Mouse (Mus musculus): Measurements from ENCODE around the gene Il13ra1.

Il13ra1 gene

GRCm38 (mm10) chrX:36111622-36112421, at the start of gene Il13ra1:
TSS of gene Il13ra1 (plus strand) at chrX:36112110.
- in situ Hi-C loops (cut with MboI, MseI), result no loop called here

- in situ Hi-C loops (cut with MboI, MseI), result no loop called here
Observed at GRCm38 (mm10) chrX:36073997-36074396, 37.9 kb upstream of the Il13ra1 start.

DNA sequence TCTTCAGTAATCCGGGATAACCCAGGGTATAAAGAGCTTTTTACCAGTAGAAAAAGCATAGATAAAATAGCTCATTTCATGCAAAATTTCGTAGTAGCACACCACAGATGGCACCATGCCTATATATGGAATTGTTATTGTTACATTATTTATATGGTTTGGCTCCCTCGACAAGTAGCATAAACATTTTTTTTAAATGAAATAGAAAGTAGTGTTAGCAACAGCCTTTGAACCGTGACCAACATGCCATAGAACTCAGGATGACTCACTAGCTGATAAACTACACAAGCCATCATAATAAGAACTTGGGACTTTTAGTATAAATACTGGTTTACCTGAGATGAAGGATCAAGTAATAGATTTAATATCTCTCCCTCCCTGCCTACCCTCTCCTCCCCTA, 34.7 kb upstream of the Il13ra1 start:
- in situ Hi-C loops (cut with MboI, MseI), result no loop called here

- in situ Hi-C loops (cut with MboI, MseI), result no loop called here
Observed at GRCm38 (mm10) chrX:36082917-36083316, 29.0 kb upstream of the Il13ra1 start.

- in situ Hi-C loops (cut with MboI, MseI), result no loop called here
Observed at GRCm38 (mm10) chrX:36088464-36089256, 23.2 kb upstream of the Il13ra1 start.

- in situ Hi-C loops (cut with MboI, MseI), result loop anchor here (10.0 kb wide), 1 partner anchor 266 kb away; no protein-coding TSS in a partner anchor
Observed at GRCm38 (mm10) chrX:36100883-36101282, 11.0 kb upstream of the Il13ra1 start.

DNA sequence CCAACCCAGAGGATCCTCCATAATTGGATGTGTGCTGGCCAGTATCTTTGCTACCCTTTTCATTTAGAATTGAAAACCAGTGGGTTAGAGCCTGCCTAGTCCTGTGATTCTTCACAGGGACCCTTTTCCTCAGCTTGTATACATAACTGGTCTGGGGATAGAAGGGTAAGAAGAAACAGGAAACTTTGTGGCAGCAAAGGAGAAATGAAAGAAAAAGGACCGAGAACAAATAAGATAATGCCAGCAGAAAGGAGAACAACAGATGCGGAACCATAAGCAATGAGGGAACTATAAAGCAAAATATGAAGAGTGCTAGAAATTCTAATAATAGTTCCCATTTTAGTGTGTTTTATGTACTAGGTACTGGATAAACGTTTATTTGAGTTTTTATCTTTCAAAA, 10.6 kb upstream of the Il13ra1 start:
- in situ Hi-C loops (cut with MboI, MseI), result loop anchor here (10.0 kb wide), 1 partner anchor 267 kb away; no protein-coding TSS in a partner anchor

DNA sequence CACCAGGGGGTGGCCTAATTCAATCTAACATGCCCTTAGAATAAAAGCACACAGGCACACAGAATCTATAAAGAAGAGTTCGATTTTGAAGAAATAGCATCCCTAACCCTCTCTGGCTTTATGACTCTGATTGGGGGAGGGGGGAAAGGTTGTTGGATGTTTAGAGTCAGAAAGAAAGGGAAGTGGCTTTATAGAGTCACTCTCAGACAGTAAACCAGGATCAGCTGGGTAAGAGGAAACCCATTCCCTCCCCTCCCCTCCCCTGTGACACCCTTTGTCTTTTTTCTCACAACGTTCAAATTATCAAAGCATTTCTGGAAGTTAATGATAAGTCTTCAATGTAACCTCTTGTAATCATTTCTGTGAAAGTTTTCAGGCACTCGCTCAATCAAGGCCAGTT, 3.3 kb upstream of the Il13ra1 start:
- in situ Hi-C loops (cut with MboI, MseI), result loop anchor here (10.0 kb wide), 1 partner anchor 274 kb away; no protein-coding TSS in a partner anchor

- in situ Hi-C loops (cut with MboI, MseI), result no loop called here
Observed at GRCm38 (mm10) chrX:36112422-36112750, 476 bp downstream of the Il13ra1 start.

DNA sequence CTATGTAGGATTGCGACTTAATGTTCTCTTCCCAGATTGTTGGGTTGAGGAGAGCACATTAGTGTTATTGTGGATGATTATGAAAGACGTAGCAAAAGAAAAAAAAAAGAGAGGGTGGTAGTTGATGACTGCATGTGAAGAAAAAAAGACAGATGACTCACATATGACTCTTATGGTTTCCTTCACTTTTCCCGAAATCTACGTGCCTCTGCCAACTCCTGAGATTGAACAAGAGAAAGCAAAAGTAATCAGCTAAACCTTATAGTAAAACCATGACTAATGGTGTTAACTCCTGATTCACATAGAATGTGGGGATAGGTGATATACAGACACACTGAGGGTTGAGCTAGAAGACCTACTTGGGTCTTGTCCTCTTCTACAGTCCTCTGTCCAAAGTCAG, 3.3 kb downstream of the Il13ra1 start:
- in situ Hi-C loops (cut with MboI, MseI), result no loop called here

- in situ Hi-C loops (cut with MboI, MseI), result no loop called here
Observed at GRCm38 (mm10) chrX:36129037-36129770, 17.3 kb downstream of the Il13ra1 start.

- in situ Hi-C loops (cut with MboI, MseI), result no loop called here
Observed at GRCm38 (mm10) chrX:36129771-36130108, 17.8 kb downstream of the Il13ra1 start.

DNA sequence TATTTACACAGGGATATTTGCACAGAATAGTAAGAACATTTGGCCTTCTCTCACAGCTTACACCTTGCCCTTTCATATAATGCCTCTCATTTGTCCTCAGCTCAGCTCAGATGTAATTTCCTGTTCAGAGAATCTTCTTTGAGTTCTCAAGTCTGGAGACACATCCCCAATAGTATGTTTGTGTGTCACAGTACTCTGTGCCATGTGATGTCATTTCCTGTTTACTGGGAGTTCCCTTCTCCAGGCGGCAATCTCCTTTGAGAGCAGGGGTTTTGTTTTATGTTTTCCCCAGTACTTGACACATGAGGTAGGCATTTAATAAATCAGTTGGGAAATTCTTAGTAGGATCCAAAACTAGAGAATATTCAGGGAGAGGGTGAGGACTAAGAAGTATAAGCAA, 24.4 kb downstream of the Il13ra1 start:
- in situ Hi-C loops (cut with MboI, MseI), result no loop called here

- in situ Hi-C loops (cut with MboI, MseI), result no loop called here
Observed at GRCm38 (mm10) chrX:36141994-36142639, 30.2 kb downstream of the Il13ra1 start.

DNA sequence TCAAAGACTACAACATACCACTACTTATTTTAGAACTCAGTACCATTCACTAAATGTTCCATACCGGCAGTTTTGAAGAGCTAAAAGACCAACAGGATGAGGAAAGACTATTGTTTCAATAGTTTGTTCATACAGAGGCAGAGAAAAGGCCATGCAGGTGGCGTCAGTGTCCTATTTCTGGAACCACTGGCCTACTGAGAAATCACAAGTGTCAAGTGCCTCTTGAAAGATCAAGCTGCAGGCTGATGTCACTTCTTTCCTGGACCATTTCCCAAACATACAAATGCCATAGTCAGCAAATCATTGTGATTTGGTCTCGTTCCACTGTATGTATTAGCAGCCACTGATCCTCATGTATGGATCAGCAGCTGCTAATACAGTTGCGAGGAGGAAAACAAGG, 34.8 kb downstream of the Il13ra1 start:
- in situ Hi-C loops (cut with MboI, MseI), result no loop called here

DNA sequence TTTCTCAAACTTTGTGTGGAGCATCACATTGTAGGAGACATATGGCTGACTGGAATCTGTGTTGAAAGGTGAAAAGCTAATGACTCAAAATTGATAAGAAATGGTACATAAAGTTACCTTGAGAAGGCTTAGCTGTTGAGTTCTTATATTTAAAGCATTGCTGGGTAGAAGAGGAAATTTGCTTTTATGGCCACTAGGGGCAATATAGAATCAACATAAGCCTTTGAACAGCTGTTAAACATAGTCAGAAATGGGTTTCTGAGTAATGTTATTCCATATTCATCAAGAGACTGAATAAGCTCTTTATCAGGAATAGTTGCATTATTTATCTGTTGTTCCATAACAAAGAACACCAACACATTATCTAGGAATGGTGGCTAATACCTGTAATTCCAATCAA, 38.2 kb downstream of the Il13ra1 start:
- in situ Hi-C loops (cut with MboI, MseI), result no loop called here

DNA sequence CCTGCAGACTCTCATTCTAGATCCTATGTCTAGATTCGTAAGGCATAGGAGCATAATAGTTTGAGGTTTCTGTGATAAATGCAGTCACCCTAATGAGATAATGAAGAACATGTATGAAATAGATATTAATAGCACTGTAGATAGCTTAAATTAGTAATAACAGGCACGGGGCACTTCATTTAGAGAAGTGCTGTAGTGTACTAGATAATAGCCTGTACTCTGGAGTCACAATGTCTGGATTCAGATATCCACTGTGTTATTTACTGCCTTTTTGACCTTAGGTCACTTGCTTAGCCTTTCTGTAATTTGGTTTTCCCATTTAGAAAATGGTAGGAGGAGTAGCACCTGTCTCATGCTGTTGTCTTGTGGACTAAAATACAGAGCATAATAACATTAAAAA, 44.8 kb downstream of the Il13ra1 start:
- in situ Hi-C loops (cut with MboI, MseI), result no loop called here

DNA sequence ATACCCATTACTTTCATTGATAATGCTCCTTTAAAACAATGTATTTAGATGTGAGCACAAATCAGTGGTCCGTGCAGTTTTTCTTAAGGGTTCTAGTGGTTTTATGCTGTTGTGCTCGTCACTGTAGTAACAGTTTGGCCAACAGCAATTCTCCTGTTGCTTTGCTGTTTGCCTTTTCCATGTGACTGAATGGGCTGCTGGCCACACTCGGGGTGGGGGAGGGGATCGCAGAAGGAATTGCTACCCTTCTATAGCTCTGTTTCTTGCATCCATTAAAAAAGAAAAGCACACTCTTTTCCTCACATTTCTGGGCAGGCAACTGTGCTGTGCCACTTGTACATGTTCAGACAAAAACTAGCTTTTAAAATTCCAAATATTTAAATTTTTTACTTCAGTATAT, 49.7 kb downstream of the Il13ra1 start:
- in situ Hi-C loops (cut with MboI, MseI), result no loop called here

- in situ Hi-C loops (cut with MboI, MseI), result loop anchor here (25.0 kb wide), 1 partner anchor 346 kb away; no protein-coding TSS in a partner anchor
Observed at GRCm38 (mm10) chrX:36183625-36184024, 71.7 kb downstream of the Il13ra1 start.

DNA sequence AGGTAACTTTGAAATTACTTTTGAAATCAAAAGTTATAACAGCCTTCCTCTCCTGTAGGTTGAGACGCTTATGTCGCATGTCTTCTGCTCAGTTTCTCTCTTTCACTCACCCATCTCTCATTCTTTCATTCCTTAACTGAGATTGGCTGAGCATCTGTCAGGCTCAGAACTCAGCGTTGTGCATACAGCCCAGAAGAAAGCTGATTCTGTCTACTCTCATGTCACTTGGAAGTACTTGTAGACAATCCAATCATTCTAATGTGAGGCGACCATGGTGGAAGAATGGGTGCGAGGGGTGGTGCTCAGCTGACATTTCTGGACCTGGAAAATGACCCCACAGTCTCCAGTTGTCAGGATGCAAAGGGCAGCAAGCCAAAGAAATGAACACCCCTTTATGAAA, 74.1 kb downstream of the Il13ra1 start:
- in situ Hi-C loops (cut with MboI, MseI), result loop anchor here (25.0 kb wide), 1 partner anchor 349 kb away; no protein-coding TSS in a partner anchor

- in situ Hi-C loops (cut with MboI, MseI), result loop anchor here (25.0 kb wide), 1 partner anchor 349 kb away; no protein-coding TSS in a partner anchor
Observed at GRCm38 (mm10) chrX:36186443-36186842, 74.5 kb downstream of the Il13ra1 start.
